Mouse (Mus musculus): ENCODE measurements around the gene Tln2. TPM values are rescaled to one million over a fixed set of nuclear protein-coding genes. Genes with fewer than 3 reads are reported as not detected.
"Not testable (repeated sequence)": the region's sequence is repeated elsewhere in the genome, so short reads cannot be mapped to it uniquely, and the experiment has no call there.

The Tln2 gene
- total and polyA plus RNA-seq, 2 experiments from 2014 or later: 31.3 to 45.9 TPM

GRCm38 (mm10) chr9:67297236-67297889 is 262.1 kb downstream of the Tln2 start:
- no peak overlapping the region for H3K27ac ChIP-seq (ENCODE audit: low read depth, low read length)

GRCm38 (mm10) chr9:67287457-67287856 is 272.0 kb downstream of the Tln2 start:
- no peak for ATAC-seq
- no peak overlapping the region for H3K9ac ChIP-seq
- H3K27ac ChIP-seq (ENCODE audit: low read depth, low read length): no peak overlapping the region
- WGBS: 89% methylated on average over 4 of the region's 4 CpGs
- H3K4me1 ChIP-seq (ENCODE audit: insufficient read depth): no peaks in the 10 kb centered on the region
- H3K4me2 ChIP-seq (ENCODE audit: low read depth): no peak overlapping the region
- peaks cover 17% of the 10 kb centered on the region for H3K36me3 ChIP-seq (ENCODE audit: insufficient read depth)
- no peak for TF ChIP-seq CTCF (IDR thresholded peaks at IDR 0.05; ENCODE audit: low read depth)
- H3K27me3 ChIP-seq (ENCODE audit: insufficient read depth, low read length): no peaks in the 10 kb centered on the region
- no peak for DNase-seq
- H3K4me3 ChIP-seq (ENCODE audit: low read depth, low read length): no peak overlapping the region
- H3K9me3 ChIP-seq (ENCODE audit: low read length): no peaks in the 10 kb centered on the region

More at GRCm38 (mm10) chr9:67297236-67297889, 262.1 kb downstream of the Tln2 start:
- no peaks in the 10 kb centered on the region for H3K9me3 ChIP-seq (ENCODE audit: low read length)
- H3K36me3 ChIP-seq (ENCODE audit: insufficient read depth): peaks cover 8% of the 10 kb centered on the region; the same call in 1 of the 2 replicates
- H3K4me1 ChIP-seq (ENCODE audit: insufficient read depth): no peaks in the 10 kb centered on the region
- TF ChIP-seq CTCF (IDR thresholded peaks at IDR 0.05; ENCODE audit: low read depth): no peak
- no peak overlapping the region for H3K4me3 ChIP-seq (ENCODE audit: low read depth, low read length)
- H3K9ac ChIP-seq: no peak overlapping the region
- H3K27me3 ChIP-seq (ENCODE audit: insufficient read depth, low read length): no peaks in the 10 kb centered on the region
- ATAC-seq (no peak), DNase-seq (no peak)
- no peak overlapping the region for H3K4me2 ChIP-seq (ENCODE audit: low read depth)
- WGBS: 63% methylated on average over 6 of the region's 6 CpGs

GRCm38 (mm10) chr9:67286801-67287200 is 272.7 kb downstream of the Tln2 start:
- H3K9me3 ChIP-seq (ENCODE audit: low read length): no peaks in the 10 kb centered on the region

GRCm38 (mm10) chr9:67285544-67285943 is 274.0 kb downstream of the Tln2 start:
- Histone ChIP-seq H3K4me3 (ENCODE audit: low read depth, low read length) (no peak overlapping the region), H3K27ac (ENCODE audit: low read depth, low read length) (no peak overlapping the region), H3K36me3 (ENCODE audit: insufficient read depth) (peaks cover 17% of the 10 kb centered on the region), H3K4me2 (ENCODE audit: low read depth) (no peak overlapping the region), H3K27me3 (ENCODE audit: insufficient read depth, low read length) (no peaks in the 10 kb centered on the region), H3K9me3 (ENCODE audit: low read length) (no peaks in the 10 kb centered on the region), H3K4me1 (ENCODE audit: insufficient read depth) (no peaks in the 10 kb centered on the region), H3K9ac (no peak overlapping the region)
- WGBS: 77% methylated on average over 3 of the region's 3 CpGs
- ATAC-seq (no peak), DNase-seq (no peak)
- TF ChIP-seq CTCF (IDR thresholded peaks at IDR 0.05; ENCODE audit: low read depth): peak; percentile 20; the same call in 1 of the 2 replicates

More at GRCm38 (mm10) chr9:67286801-67287200, 272.7 kb downstream of the Tln2 start:
- DNase-seq: no peak
- Histone ChIP-seq H3K4me1 (ENCODE audit: insufficient read depth) (no peaks in the 10 kb centered on the region), H3K27ac (ENCODE audit: low read depth, low read length) (no peak overlapping the region), H3K9ac (no peak overlapping the region), H3K36me3 (ENCODE audit: insufficient read depth) (peaks cover 17% of the 10 kb centered on the region), H3K4me2 (ENCODE audit: low read depth) (no peak overlapping the region), H3K27me3 (ENCODE audit: insufficient read depth, low read length) (no peaks in the 10 kb centered on the region), H3K4me3 (ENCODE audit: low read depth, low read length) (no peak overlapping the region)
- no peak for ATAC-seq
- TF ChIP-seq CTCF (IDR thresholded peaks at IDR 0.05; ENCODE audit: low read depth): no peak
- 76% methylated on average over 3 of the region's 3 CpGs for WGBS

- DNase-seq: no peak
- Histone ChIP-seq H3K27me3 (ENCODE audit: insufficient read depth, low read length) (no peaks in the 10 kb centered on the region), H3K4me2 (ENCODE audit: low read depth) (no peak overlapping the region), H3K36me3 (ENCODE audit: insufficient read depth) (peaks cover 11% of the 10 kb centered on the region), H3K9ac (no peak overlapping the region), H3K27ac (ENCODE audit: low read depth, low read length) (no peak overlapping the region), H3K4me3 (ENCODE audit: low read depth, low read length) (no peak overlapping the region), H3K4me1 (ENCODE audit: insufficient read depth) (no peaks in the 10 kb centered on the region), H3K9me3 (ENCODE audit: low read length) (no peaks in the 10 kb centered on the region)
- WGBS: 85% methylated on average over 6 of the region's 6 CpGs
- TF ChIP-seq CTCF (IDR thresholded peaks at IDR 0.05; ENCODE audit: low read depth): no peak
- ATAC-seq: no peak
Observed at GRCm38 (mm10) chr9:67281812-67282211, 277.7 kb downstream of the Tln2 start.

- H3K4me3 ChIP-seq (ENCODE audit: low read depth, low read length); ATAC-seq: not testable (repeated sequence)
Observed at GRCm38 (mm10) chr9:67280311-67280710, 279.2 kb downstream of the Tln2 start.

GRCm38 (mm10) chr9:67276446-67276845 is 283.1 kb downstream of the Tln2 start:
- Histone ChIP-seq H3K27me3 (ENCODE audit: insufficient read depth, low read length) (no peaks in the 10 kb centered on the region), H3K27ac (ENCODE audit: low read depth, low read length) (no peak overlapping the region), H3K4me1 (ENCODE audit: insufficient read depth) (no peaks in the 10 kb centered on the region), H3K36me3 (ENCODE audit: insufficient read depth) (peaks cover 11% of the 10 kb centered on the region; the same call in 1 of the 2 replicates), H3K4me2 (ENCODE audit: low read depth) (no peak overlapping the region), H3K9ac (no peak overlapping the region), H3K9me3 (ENCODE audit: low read length) (no peaks in the 10 kb centered on the region), H3K4me3 (ENCODE audit: low read depth, low read length) (no peak overlapping the region)
- no peak for ATAC-seq
- 94% methylated on average over 6 of the region's 6 CpGs for WGBS
- DNase-seq: no peak
- TF ChIP-seq CTCF (IDR thresholded peaks at IDR 0.05; ENCODE audit: low read depth): no peak

More at GRCm38 (mm10) chr9:67280311-67280710, 279.2 kb downstream of the Tln2 start:
- peaks cover 11% of the 10 kb centered on the region; the same call in 1 of the 2 replicates for H3K36me3 ChIP-seq (ENCODE audit: insufficient read depth)
- DNase-seq; H3K27me3 ChIP-seq (ENCODE audit: insufficient read depth, low read length); H3K4me2 ChIP-seq (ENCODE audit: low read depth); H3K27ac ChIP-seq (ENCODE audit: low read depth, low read length); H3K9ac ChIP-seq; H3K9me3 ChIP-seq (ENCODE audit: low read length); H3K4me1 ChIP-seq (ENCODE audit: insufficient read depth): not testable (repeated sequence)
